Mouse (Mus musculus): ENCODE data around the gene Hist4h4.

- TF ChIP-seq CTCF (IDR thresholded peaks at IDR 0.05; ENCODE audit: low read depth, low read length) (no peak), POLR2A (IDR thresholded peaks at IDR 0.05; ENCODE audit: extremely low read depth, insufficient read depth, low read length) (no peak)
These were observed 22.7 kb downstream of the Hist4h4 start, which contains the start of gene Gucy2c for GRCm38 (mm10) chr6:136781377-136781986.

All from liver, adult 2 months (tissue).